Mouse (Mus musculus) midbrain, embryonic 15.5 days (tissue): ENCODE data around the gene Cd72. TPM values are rescaled to one million over a fixed set of nuclear protein-coding genes. Genes with fewer than 3 reads are reported as not detected.

ENCODE experiments used
- ATAC-seq: fragments of 200-750 bp; cut with Nextera tagmentation; replicated peaks from 2 replicates; pipeline ENCODE4 v1.8.0; 2017; ENCODE audit warnings: moderate TSS enrichment
- H3K27ac ChIP-seq: fragments of 300-500 bp; sonication (generic); 2 replicates; pipeline ENCODE4 v1.5.1; 2015; ENCODE audit warnings: mild to moderate bottlenecking, inconsistent platforms
- H3K27me3 ChIP-seq: fragments of 300-500 bp; sonication (generic); replicated peaks from 2 replicates; pipeline ENCODE4 v1.6.1; 2015; ENCODE audit warnings: inconsistent platforms
- H3K36me3 ChIP-seq: fragments of 300-500 bp; sonication (generic); replicated peaks from 2 replicates; pipeline ENCODE4 v1.6.1; 2015; ENCODE audit warnings: inconsistent platforms
- H3K4me1 ChIP-seq: fragments of 300-500 bp; sonication (generic); 2 replicates; pipeline ENCODE4 v1.6.1; 2015; ENCODE audit warnings: inconsistent platforms
- H3K4me2 ChIP-seq: fragments of 300-500 bp; sonication (generic); 2 replicates; pipeline ENCODE4 v1.6.1; 2015; ENCODE audit warnings: inconsistent platforms, mild to moderate bottlenecking, moderate library complexity
- H3K4me3 ChIP-seq: fragments of 300-500 bp; sonication (generic); 2 replicates; pipeline ENCODE4 v1.5.1; 2015; ENCODE audit warnings: mild to moderate bottlenecking, inconsistent platforms
- H3K9ac ChIP-seq: fragments of 300-500 bp; sonication (generic); 2 replicates; pipeline ENCODE4 v1.6.1; 2015; ENCODE audit warnings: mild to moderate bottlenecking, inconsistent platforms
- H3K9me3 ChIP-seq: fragments of 300-500 bp; sonication (generic); 2 replicates; pipeline ENCODE4 v1.6.1; 2016; ENCODE audit warnings: inconsistent platforms
- WGBS: fragments of 180-500 bp; shearing (Covaris S2); methylation state at CpG from one replicate; pipeline ENCODE4 v1.1.7; 2015; ENCODE audit warnings: mixed read lengths; 5-methylcytosine and 5-hydroxymethylcytosine counted together
- polyA plus RNA-seq: library from polyadenylated mRNA; unstranded; fragments of >200 nt; fragmentation: Nextera tagmentation; extraction: Ambion mirVana; gene quantifications from 2 replicates; pipeline ENCODE4 v1.2.1, GENCODE M21; 2015

Gene Cd72
- polyA plus RNA-seq, 1 experiment from 2014 or later = 6.0 TPM

- peak; percentile 69 for ATAC-seq
- 52% methylated on average over 12 of the region's 12 CpGs for WGBS
- Histone ChIP-seq H3K9me3 (no peaks in the 10 kb centered on the region), H3K4me2 (peak overlapping the region; percentile 70), H3K4me3 (peak overlapping the region; percentile 69), H3K9ac (peak overlapping the region; percentile 94), H3K36me3 (no peaks in the 10 kb centered on the region), H3K27ac (peak overlapping the region; percentile 98), H3K27me3 (no peaks in the 10 kb centered on the region), H3K4me1 (peaks cover 48% of the 10 kb centered on the region)
These were observed 47.1 kb downstream of the Cd72 start for GRCm38 (mm10) chr4:43407071-43407920.

- Histone ChIP-seq H3K27me3 (no peaks in the 10 kb centered on the region), H3K36me3 (no peaks in the 10 kb centered on the region), H3K4me3 (peak overlapping the region; percentile 69), H3K4me2 (peak overlapping the region; percentile 70), H3K9ac (peak overlapping the region; percentile 94), H3K4me1 (peaks cover 45% of the 10 kb centered on the region), H3K9me3 (no peaks in the 10 kb centered on the region), H3K27ac (peak overlapping the region; percentile 98)
- peak; percentile 97 for ATAC-seq
- WGBS = 1% methylated on average over 28 of the region's 28 CpGs
These were observed 48.1 kb downstream of the Cd72 start for GRCm38 (mm10) chr4:43406162-43406971.

GRCm38 (mm10) chr4:43404697-43405096, 49.7 kb downstream of the Cd72 start:
- Histone ChIP-seq H3K4me2 (no peak overlapping the region), H3K27me3 (no peaks in the 10 kb centered on the region), H3K9me3 (no peaks in the 10 kb centered on the region), H3K4me3 (no peak overlapping the region), H3K9ac (no peak overlapping the region), H3K4me1 (peaks cover 39% of the 10 kb centered on the region), H3K36me3 (no peaks in the 10 kb centered on the region), H3K27ac (no peak overlapping the region)
- no peak for ATAC-seq
- WGBS = 89% methylated on average over 10 of the region's 10 CpGs

- Histone ChIP-seq H3K4me1 (peaks cover 37% of the 10 kb centered on the region), H3K27me3 (no peaks in the 10 kb centered on the region), H3K9me3 (no peaks in the 10 kb centered on the region), H3K36me3 (no peaks in the 10 kb centered on the region), H3K27ac (no peak overlapping the region), H3K9ac (no peak overlapping the region), H3K4me2 (no peak overlapping the region), H3K4me3 (no peak overlapping the region)
- no peak for ATAC-seq
- 87% methylated on average over 9 of the region's 9 CpGs for WGBS
These were observed 52.2 kb downstream of the Cd72 start for GRCm38 (mm10) chr4:43402212-43402611.

GRCm38 (mm10) chr4:43401486-43401885, 52.9 kb downstream of the Cd72 start:
- H3K9ac ChIP-seq = no peak overlapping the region
- H3K36me3 ChIP-seq = no peaks in the 10 kb centered on the region
- 81% methylated on average over 10 of the region's 10 CpGs for WGBS
- H3K9me3 ChIP-seq = no peaks in the 10 kb centered on the region
- no peak overlapping the region for H3K4me3 ChIP-seq
- no peaks in the 10 kb centered on the region for H3K27me3 ChIP-seq
- peaks cover 36% of the 10 kb centered on the region for H3K4me1 ChIP-seq
- H3K4me2 ChIP-seq = no peak overlapping the region
- no peak overlapping the region for H3K27ac ChIP-seq
- no peak for ATAC-seq

GRCm38 (mm10) chr4:43400976-43401375, 53.5 kb downstream of the Cd72 start:
- Histone ChIP-seq H3K4me3 (no peak overlapping the region), H3K4me2 (no peak overlapping the region), H3K36me3 (no peaks in the 10 kb centered on the region), H3K4me1 (peaks cover 35% of the 10 kb centered on the region), H3K27ac (no peak overlapping the region), H3K9me3 (no peaks in the 10 kb centered on the region), H3K27me3 (no peaks in the 10 kb centered on the region), H3K9ac (no peak overlapping the region)
- 19% methylated on average over 10 of the region's 10 CpGs for WGBS
- ATAC-seq = no peak

GRCm38 (mm10) chr4:43399391-43400131, 54.9 kb downstream of the Cd72 start:
- H3K27ac ChIP-seq = peak overlapping the region; percentile 55
- H3K4me1 ChIP-seq = peaks cover 28% of the 10 kb centered on the region
- H3K4me3 ChIP-seq = no peak overlapping the region
- H3K4me2 ChIP-seq = peak overlapping the region; percentile 17; the same call in 1 of the 2 replicates
- no peaks in the 10 kb centered on the region for H3K27me3 ChIP-seq
- H3K36me3 ChIP-seq = no peaks in the 10 kb centered on the region
- 82% methylated on average over 31 of the region's 31 CpGs for WGBS
- ATAC-seq = 0 out of 2 replicates have a peak, but pooled peaks have one; percentile 10
- no peaks in the 10 kb centered on the region for H3K9me3 ChIP-seq
- H3K9ac ChIP-seq = no peak overlapping the region

GRCm38 (mm10) chr4:43398829-43399331, 55.5 kb downstream of the Cd72 start:
- 46% methylated on average over 17 of the region's 17 CpGs for WGBS
- no peaks in the 10 kb centered on the region for H3K27me3 ChIP-seq
- H3K27ac ChIP-seq = peak overlapping the region; percentile 55
- H3K9ac ChIP-seq = no peak overlapping the region
- no peak overlapping the region for H3K4me3 ChIP-seq
- peak overlapping the region; percentile 17; the same call in 1 of the 2 replicates for H3K4me2 ChIP-seq
- no peaks in the 10 kb centered on the region for H3K9me3 ChIP-seq
- ATAC-seq = peak; percentile 37; the same call in 1 of the 2 replicates
- peaks cover 28% of the 10 kb centered on the region for H3K4me1 ChIP-seq
- no peaks in the 10 kb centered on the region for H3K36me3 ChIP-seq

- H3K27me3 ChIP-seq = no peaks in the 10 kb centered on the region
- H3K27ac ChIP-seq = no peak overlapping the region; the same call in 1 of the 2 replicates
- H3K36me3 ChIP-seq = no peaks in the 10 kb centered on the region
These were observed 56.4 kb downstream of the Cd72 start for GRCm38 (mm10) chr4:43398014-43398413.

More at GRCm38 (mm10) chr4:43398014-43398413, 56.4 kb downstream of the Cd72 start:
- no peaks in the 10 kb centered on the region for H3K9me3 ChIP-seq
- no peak for ATAC-seq
- no peak overlapping the region for H3K4me2 ChIP-seq
- peaks cover 28% of the 10 kb centered on the region for H3K4me1 ChIP-seq
- H3K9ac ChIP-seq = no peak overlapping the region
- no peak overlapping the region for H3K4me3 ChIP-seq
- WGBS = 70% methylated on average over 4 of the region's 4 CpGs
